Mouse (Mus musculus) testis, postnatal 14 days (tissue): ENCODE results near the gene Vav1.

ENCODE experiments used
- DNase-seq: peaks from one replicate; pipeline ENCODE4 v3.0.0; 2021; ENCODE audit warnings: low spot score

Gene Vav1

DNA sequence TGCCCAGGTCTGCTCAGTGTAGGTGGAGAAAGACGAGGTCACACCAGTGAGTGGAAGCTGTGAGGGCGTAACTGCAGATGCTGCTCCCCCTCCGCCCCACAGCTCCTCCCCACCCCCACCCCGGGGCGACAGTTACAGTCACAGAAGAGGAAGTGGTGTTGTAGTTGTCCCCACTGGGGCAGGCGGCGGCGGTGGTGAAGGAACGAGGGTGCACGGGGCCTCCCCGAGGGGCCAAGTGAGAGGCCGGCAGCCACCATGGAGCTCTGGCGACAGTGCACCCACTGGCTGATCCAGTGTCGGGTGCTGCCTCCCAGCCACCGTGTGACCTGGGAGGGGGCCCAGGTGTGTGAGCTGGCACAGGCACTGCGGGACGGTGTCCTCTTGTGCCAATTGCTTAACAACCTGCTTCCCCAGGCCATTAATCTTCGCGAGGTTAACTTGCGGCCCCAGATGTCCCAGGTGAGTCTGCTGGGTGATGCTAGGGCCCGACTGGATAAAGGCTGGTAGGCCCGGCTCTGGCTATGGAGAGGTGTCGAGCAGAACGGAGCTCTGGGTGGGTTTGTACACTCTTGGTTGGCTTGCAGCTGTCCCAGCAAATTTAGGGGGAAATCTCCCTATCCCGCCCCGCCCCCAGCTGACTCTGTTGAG is at the start of gene Vav1:
Gene Vav1, plus strand, starts transcription at position 158 of the 648 bp plus-strand sequence.
- DNase-seq = no peak

DNA sequence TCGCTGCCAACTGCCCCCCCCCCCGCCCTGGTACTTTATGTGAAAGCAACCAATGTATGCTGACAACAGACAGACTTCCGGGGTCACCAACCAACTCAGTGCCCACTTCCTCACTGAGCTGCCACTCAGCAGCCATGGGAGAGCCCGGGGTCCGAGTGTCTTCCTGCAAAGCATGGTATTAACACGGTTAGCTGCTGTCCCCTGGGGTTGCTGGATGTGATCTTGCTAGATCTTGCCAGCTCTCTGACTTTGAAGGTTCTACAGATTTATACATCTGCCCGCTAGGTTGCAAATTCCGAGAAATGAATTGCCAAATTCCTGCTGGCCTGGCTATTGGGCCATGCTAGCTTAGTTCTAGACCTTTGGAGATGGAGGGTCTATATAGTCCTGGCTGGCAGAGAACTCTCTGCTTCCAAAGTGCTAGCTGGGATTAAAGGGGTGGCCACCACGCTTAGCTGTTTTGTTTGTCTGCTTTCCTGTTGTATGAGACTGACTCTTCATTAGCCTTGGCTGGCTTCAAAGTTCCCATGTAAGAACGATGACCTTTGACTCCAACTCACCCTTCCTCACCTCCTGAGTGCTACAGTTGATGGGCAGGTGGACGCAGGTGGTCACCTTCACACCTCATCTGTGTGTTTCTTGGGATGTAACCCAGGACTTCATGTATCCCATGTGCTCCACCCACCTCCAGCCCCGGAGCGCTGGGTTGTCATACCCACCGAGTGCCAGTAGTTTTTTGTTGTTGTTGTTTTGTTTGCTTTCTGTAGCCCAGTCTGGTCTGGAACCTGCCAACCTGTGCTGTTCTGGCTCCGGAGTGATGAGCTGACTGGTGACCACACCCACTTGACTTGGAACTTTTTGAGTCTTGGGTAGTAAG is 48.8 kb upstream of the Vav1 start:
- DNase-seq = no peak

DNA sequence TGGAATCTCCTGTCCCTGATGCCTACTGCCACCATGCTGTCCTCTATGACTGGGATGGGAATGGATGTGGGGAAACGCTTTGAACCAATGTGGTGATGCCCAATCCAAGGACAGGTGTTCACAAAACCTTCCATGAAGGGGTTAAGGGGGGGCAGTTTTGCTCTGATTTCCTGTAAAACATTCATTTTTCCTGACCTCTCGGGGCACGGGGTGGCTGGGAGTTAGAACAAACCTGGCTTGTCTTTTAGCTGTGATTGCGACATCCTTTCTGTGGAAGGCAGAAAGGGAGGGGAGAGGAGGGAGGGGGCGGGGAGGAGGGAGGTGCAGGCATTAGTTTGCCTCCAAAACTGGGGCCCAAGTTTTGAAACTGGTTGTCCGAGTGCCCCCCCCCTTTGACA is 48.2 kb upstream of the Vav1 start:
- no peak for DNase-seq

DNA sequence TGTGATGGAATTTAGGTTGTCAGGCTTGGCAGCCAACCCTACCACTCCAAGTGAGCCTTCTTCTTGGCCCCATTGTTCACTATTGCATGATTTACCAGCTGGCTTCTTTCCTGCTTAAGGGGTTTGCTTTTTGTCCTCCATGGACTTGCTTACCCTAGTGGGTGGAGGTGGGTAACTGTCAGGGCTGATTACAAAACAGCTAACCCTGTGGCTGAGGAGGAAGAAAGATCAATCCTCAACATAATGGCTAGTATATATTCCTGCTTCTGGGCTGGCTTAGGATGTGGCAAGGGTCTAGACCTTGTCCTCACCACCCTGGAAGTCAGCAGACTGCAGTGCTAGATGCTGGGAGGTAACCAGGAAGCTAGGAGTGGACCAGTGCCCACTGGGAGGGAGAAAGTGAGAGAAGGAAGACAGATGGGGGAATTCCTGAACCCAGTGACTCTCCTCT is 47.6 kb upstream of the Vav1 start:
- DNase-seq = no peak

DNA sequence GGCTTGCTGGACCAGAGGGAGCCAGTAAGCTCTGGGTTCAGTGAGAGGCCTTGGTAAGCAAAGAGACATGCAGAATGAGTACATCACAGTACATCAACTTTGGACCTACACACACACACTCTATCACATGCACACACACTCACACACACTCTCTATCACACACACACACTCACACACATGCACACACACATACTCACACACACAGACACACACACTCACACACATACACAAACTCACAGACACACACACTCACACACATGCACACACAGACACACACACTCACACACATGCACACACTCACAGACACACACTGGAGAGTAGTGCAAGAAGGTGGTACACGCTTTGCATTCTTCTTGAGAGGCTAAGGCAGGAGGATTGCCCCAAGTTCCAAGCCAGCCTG is 46.7 kb upstream of the Vav1 start:
- no peak for DNase-seq

DNA sequence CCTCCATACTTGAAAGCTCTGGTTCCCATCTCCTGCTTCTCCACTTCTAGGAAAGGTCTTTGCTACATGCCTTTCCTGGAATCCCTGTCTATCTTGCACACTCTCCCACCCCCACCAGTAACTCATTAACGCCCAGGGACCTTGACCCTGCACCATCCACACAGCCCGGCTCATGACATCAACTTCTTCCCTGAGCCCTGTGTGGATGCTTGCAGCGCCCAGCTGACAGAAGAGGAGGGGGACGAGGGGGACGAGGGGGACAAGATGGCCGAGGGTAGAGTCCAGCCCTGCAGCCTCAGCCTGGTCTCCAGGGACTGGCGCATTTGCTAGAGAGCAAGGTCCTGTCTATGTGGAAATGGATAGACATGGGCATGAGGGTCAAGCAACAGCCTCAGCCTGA is 45.9 kb upstream of the Vav1 start:
- DNase-seq = no peak

DNA sequence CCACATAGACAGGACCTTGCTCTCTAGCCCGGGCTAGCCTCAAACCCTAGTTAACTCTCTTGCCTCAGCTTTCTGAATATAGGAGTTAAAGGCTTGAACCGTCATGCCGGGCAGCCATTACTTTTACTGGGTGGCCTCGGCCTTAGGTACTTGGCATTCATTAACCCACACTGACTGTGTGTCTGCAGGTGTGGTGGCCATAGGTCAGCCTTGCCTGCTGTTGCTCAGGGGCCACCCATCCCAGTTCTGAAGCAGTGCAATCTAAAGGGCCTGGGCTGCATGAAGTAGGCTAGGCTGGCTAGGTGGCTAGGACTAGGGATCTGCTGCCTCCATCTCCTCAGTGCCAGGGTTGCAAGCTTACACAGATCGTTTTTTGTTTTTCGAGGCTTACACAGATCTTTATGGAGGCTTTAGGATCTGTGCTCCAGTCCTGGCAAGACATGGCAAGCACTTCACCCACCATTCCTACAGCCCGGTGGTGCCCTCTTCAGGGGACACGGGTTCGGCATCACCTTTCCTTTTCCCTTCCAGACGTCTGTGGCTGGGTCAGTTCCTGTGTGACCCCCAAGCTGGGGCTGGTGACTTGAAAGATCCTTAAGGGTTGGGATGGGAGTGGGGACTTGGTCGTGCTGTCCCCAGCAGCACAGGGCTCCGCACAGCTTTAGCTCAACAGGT is 44.5 kb upstream of the Vav1 start:
- DNase-seq = no peak

DNA sequence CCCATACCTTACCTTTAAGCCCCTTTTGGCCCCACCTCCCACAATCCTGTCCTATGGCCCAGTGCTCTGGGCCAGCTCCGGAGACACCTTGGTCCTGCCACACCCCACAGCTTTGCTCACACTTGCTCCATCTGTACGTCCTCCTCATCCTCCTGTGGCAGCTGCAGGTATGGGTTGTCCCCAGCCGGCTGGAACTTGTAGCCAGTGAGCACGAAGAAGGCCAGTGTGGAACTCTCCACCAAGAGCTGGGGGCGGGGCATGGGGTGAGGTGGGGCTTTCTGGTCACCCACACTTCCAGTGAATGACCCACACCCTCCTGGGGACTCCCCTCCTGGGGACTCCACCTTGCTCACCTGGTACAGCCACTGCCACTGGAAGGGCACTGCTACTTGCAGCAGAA is 43.1 kb upstream of the Vav1 start:
- DNase-seq = no peak

DNA sequence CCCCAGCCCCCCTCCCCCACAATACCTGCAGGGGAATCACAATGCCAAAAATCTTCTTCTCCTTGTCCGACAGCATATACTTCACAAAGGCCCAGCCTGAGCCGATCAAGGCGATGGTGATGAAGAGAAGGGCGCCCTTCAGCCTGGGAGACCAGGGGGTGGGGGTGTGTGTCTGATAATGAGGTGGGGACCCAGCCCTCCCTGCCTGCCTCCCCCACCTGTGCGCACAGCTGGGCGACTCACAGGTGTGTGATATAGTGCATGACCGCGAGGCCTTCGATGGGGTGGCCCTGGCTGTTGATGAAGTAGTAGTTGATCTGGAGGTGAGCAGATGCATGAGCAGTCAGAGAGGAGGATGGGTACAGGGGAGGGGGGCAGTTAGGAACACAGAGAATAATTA is 41.7 kb upstream of the Vav1 start:
- no peak for DNase-seq

DNA sequence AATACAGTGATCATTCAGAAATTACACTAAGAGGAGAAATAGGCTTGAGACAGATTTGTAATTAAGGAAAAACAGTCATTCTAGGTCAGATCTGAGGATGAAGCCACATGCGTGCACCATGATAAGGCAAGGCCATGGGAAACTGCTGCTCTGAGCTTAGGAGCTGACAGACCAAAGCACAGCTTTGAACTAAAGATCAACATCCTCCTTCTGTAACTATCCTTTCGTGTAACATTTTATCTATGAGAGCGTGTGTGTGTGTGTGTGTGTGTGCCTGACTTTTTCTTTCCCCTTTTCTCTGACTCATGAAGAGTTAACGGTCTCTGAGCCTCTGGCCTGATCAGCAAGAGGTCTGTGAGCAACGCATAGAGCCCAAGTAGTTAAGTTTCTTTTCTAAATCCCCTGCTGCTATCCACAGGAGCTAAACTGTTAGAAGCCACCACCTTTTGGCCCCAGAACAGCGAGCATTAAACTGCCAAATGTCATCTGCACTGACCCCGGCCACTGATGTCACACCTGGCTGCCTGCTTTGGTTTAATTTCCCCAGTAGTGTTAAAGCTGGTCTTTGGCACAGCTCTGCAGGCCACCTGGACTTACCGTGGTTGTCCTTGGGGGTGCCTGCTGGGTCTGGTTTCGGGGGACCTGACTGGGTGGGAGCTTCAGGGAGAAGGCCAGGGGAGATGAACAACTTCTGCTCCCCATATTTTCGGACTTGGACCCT is 35.1 kb upstream of the Vav1 start:
- no peak for DNase-seq

DNA sequence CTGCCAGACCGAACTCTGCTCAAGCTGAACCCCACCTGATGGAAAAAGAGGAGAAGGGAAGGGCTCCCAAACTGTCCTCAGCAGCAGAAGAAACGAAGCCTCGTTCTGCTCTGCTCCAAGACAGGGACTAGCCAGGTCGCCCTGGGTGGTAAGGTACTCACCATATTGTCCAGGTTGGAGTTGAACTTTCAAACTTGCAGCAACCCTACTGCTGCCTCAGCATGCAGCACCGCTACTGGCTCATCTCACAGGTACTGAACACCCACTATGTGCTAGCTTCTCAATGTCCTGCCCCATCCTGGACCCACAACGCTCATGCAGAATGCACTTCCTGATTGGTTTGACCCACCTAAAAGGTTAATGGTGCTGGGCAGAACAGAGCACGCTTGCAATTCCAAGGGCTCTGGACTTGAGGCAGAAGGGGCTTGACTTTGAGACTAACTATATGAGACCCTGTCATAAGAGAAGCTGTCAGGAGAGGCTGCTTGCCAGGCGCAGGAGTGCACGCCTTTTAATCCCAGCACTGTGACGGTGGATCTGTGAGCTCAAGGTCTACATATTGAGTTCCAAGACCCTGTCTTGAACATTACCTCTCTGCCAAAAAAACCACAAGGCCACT is 33.5 kb upstream of the Vav1 start:
- no peak for DNase-seq

DNA sequence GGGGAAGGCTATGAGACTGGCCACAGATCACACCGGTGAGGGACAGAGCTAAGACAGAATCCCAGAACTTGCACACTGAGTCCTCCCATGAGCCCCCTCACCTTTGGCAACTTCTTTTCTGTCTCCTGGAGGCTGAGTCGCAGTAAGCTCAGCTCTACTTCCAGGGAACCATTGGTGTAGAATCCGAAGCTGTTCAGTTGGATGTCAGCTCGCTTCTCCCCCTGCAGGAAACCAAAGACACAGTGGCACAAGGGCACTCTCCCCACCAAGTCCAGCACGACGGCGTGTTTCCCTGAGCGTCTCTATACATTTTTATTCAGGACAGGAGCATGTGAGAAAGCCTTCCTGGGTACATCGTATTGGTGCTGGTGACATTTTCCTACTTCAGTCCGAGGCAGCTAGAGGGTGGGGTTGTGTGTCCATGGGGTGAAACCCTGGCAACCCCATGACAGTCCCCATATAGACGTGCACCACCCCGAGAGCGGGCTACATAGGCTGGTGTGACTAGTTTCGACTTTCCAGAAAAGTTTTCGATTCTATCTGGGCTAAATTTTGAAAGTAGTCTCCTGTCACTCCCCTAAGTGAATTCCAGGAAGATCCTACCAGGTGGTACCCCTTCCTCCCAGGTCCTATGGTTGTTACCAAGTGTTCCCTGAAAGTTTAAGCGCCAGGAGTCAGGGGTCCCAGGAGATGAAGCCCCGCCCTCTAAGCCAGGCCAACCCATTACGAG is 32.1 kb upstream of the Vav1 start:
- DNase-seq = no peak

DNA sequence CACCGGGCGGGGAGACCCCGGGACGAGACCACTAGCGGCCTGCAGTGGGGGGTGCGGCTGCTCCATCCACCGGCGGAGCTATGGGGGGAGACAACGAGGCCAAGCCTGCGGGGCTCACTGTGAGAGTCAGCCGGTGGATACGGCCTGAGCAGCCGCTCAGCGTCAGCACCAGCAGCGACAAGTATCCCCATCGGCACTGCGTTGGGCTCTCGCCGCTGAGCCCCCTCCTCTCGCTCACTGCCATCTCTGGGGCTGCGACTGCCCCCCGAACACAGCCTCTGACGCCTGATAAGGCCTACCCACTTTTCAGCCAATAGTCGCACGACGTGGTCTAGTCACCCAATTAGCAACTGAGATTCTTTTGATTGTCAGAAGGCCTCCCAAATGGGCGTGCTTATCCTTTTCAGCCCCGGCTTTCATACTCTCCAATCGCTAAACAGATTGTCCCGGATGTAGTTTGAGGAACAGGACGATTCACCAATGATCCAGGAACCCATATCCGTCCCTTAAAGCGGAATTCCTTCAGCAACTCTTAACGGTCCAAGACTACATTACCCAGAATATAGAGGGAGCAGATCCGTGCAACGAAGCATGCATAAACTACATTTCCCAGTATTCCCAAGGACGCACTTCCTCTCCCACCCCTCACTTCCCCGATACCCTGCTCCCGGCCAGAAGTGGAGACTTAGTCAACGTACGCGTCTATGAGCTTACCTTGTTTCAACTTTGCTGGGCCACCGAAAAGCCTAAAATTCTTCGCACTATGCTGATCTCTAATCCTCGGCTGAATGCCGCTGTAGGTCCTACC is 31.3 kb upstream of the Vav1 start:
- peak; percentile 95 for DNase-seq

DNA sequence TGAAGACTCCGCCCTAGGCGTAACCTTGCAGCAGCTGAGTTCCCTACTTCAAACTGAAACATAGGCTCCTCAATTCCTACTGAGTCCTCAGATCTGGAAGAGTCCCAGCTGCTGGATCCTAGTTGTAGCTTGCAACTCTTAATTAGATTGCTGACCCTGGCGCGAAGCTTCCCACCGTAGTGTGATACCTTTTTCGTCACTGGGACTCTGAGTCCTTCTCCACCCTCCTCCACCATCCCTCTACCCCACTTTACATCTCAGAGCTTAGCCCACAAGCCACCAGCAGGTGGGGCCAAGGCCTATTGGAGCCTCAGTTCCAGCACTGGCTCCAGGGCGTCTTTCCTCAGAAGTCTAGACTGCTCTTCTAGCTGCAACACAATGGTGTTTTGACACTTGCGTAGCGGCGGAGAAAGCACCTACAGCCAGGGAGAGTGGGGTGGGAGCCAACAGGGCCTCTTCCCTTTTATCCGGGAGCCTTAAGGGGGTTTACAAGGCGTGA is 30.6 kb upstream of the Vav1 start, which contains the start of gene Gpr108:
Gene Gpr108, minus strand, starts transcription at position 246 of the 499 bp plus-strand sequence.
- DNase-seq = peak; percentile 78

DNA sequence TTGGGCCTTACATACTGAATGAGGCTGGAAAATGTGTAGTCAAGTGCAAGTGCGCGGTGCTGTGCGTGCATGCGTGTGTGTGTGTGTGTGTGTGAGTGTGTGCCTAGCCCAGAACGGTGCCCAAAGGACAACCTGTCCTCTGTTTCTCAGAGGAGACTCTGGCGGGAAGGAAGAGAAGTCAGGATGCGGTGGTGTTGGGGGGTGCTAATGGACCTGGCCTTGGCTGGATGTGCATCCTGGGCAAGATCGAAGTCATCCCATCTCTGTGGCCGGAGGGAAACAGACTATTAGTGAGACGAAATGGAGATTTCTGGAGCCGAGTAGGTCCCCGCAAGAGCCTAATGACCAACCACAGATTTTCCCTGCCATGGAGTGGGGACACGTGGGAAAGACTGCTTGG is 30.1 kb upstream of the Vav1 start:
- no peak for DNase-seq

DNA sequence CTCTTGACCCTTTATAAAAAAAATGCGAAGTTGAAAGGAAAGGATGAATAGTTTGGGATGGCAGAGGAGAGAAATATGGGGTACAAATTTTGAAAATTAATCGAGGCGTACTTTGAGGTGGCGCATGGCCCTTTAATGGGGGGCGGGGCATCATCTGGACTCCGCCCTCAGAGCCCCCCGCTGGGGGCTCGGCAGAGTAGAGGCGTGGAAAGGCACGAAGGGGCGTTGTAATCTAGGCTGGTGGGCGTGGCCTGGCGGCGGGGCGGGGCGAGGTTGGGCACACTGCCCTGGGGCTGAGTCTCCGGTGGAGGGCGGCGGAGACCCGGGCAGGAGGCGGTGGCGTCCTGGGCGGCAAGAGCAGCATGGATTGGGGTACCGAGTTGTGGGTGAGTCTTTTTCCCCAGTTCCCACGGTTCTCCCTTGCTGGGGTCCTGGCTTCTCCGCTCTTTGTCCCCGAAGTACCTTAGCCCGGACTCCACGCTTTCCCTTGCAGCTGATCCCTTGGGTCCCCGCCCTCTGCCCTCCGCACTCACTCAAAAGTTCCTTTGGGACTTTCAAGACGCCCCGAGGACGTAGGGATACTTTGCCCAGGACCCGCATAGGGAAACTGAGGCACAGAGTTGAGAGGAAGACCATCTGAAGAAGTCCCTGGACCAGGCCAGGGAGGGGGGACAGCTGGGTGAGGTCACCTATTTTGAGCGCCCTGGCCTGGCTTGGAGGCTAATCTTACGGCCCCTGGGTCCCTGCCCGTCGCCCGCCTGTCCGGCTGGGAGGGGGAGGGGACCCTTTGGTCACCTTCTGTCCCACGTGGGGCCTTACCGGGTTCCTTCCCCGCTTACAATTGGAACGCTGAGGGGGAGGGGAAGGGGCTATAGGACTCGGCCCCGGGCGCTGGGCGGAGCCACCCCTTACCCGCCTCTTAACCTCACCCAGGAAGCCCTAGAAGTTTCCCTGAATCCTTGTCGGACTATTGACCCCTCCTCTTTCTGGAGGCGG is 29.4 kb upstream of the Vav1 start, which contains the start of gene Trip10:
Gene Trip10, plus strand, starts transcription at position 270 of the 996 bp plus-strand sequence.
- DNase-seq = peak; percentile 92

DNA sequence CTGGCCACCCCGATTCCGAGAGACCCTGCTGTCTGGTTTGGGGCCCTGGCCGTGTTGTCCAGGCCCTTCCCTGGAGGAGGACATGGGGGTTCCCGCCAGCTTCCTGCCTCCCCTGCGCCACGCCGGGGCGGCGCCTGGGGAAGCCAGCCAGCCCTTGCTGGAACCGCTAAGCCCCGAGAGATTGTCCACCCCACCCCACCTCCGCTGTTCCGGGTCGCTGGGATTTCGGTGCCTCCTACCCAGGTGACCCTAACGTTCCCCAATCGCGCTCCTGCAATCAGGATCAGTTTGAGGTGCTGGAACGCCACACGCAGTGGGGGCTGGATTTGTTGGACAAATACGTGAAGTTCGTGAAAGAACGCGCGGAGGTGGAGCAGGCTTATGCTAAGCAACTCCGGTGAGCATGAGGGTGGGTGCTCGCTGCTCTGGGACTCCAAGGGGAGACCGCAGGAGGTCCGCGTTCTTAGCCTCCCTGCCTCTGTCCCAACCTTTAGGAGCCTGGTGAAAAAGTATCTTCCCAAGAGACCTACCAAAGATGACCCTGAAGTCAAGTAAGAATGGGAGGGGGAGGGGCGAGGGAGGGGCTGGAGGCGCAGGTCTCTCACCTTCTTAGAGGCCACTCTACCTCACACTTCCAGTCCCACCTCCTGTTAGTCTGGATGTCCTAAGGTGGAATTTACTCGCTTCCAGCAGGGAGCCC is 28.3 kb upstream of the Vav1 start:
- no peak for DNase-seq

DNA sequence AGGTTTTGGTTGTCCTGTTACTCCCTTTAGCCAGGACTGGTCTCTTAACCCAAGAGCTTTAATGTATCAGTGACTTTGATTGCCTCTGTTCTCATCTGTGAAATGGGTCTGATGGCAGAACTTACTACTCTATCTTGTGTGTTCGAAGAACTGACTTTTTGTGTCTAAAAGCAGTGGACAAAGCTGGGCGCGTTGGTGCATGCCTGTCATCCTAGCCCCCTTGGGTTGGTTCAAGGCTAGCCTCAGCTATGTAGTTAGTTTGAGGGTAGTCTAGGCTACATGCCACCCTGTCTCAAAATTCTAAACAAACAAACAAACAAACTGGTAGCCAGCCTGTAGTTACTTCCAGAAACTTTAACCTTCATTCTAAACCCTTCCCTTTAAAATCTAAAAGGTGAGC is 27.5 kb upstream of the Vav1 start:
- no peak for DNase-seq
